Mouse (Mus musculus): ENCODE data around the gene Ttc3.

GRCm38 (mm10) chr16:94356046-94356445, 14.4 kb upstream of the Ttc3 start:
- TF ChIP-seq CTCF (IDR thresholded peaks at IDR 0.05; ENCODE audit: low read depth, low read length) (no peak), POLR2A (IDR thresholded peaks at IDR 0.05; ENCODE audit: borderline replicate concordance, low read depth, low read length) (no peak)

Data from bone marrow macrophage, adult 2 months (primary cell).